Mouse (Mus musculus): Measurements from ENCODE around the gene Sult1e1. TPM values are rescaled to one million over a fixed set of nuclear protein-coding genes. Genes with fewer than 3 reads are reported as not detected.

Sult1e1 gene
- polyA plus RNA-seq (2017; shearing (Covaris generic)) = under 1 TPM in 1 of 2 experiments, not detected in 1; 0.31 TPM

DNA sequence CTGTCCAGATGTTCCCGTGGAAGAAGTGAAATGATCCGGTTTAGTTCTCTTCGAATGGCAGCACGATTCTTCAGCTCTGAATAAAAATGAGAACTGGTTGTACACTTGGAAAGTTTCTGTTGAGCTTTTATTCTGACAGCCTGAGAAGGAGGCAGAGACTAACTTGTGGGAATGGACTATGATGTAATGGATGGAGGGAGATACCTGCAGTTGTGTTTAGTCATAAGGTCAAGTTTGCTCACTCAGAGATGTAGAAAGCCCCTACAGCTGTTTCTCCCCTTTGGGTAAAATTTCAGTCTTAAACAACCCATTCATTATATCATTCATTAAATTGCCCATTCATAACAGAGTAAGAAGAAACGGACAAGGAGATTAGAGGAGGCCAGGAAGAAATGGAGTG is at the start of gene Sult1e1:
Sult1e1 (minus strand) TSS at position 101 of the 400 bp plus-strand sequence.

DNA sequence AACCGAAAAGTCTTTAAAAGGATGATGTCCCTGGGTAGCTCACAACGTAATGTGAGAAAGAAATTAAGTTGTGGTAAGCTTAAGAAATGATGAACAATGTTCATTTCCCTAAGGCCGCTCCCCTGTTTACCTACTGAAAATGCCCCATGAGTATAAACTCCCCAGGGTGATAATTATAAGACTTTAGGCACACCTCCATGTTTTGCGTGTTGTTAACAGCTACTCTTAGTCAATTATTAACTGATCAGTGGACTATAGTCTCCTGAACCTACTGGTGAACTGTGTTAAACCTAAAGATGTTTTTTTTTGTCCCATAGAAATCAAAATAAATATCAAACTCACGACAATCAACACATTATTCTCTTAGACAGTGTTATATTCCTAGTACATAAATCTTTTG is 22.5 kb downstream of the Sult1e1 start, which contains the start of gene Sult1d1:
Sult1d1 (minus strand) TSS at position 183 of the 400 bp plus-strand sequence.

DNA sequence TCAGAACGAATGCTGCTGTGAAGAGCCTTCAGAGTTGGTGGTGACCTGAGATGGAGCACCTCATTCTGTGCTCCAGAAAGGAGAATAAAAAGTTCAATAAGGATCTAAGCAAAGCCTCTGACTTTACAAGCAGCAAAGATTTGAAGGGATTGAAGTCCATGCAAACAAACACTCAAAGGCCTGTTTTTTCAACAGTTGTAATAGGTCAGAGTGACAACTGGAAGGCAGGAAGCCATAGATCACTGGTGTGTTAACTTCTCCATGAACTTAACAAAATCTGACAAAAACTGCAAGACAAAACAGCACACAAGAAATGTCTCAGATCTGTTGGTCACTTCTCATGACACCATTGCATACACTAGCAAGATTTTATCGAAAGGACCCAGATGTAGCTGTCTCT is 53.3 kb downstream of the Sult1e1 start, which contains the start of gene Sult1b1:
Sult1b1 (minus strand) TSS at position 85 of the 400 bp plus-strand sequence.

Other genes starting within 250 kb of the Sult1e1 start
- not detected for gene Ugt2b38, start 167.4 kb downstream of the Sult1e1 start, polyA plus RNA-seq (2017; shearing (Covaris generic))
- gene Ugt2a2, start 109.3 kb downstream of the Sult1e1 start, polyA plus RNA-seq (2017; shearing (Covaris generic)) = not detected
- not detected for gene Gm43638, start 104.8 kb downstream of the Sult1e1 start, polyA plus RNA-seq (2017; shearing (Covaris generic))
- not detected for gene Ugt2a1, start 100.7 kb downstream of the Sult1e1 start, polyA plus RNA-seq (2017; shearing (Covaris generic))
- under 1 TPM in 1 of 2 experiments, not detected in 1; 0.10 TPM for gene Sult1b1, start 53.4 kb downstream of the Sult1e1 start, polyA plus RNA-seq (2017; shearing (Covaris generic))
- gene Sult1d1, start 22.6 kb downstream of the Sult1e1 start, polyA plus RNA-seq (2017; shearing (Covaris generic)) = under 1 TPM; 0.06 to 0.42 TPM
- gene Csn1s1, start 74.6 kb upstream of the Sult1e1 start, polyA plus RNA-seq (2017; shearing (Covaris generic)) = 1 to 10 TPM in 1 of 2 experiments, not detected in 1; 1.8 TPM
- not detected for gene Csn2, start 108.0 kb upstream of the Sult1e1 start, polyA plus RNA-seq (2017; shearing (Covaris generic))
- not detected for gene Csn1s2a, start 183.0 kb upstream of the Sult1e1 start, polyA plus RNA-seq (2017; shearing (Covaris generic))
- under 1 TPM; 0.75 to 0.91 TPM for gene Csn1s2b, start 216.5 kb upstream of the Sult1e1 start, polyA plus RNA-seq (2017; shearing (Covaris generic))
- under 1 TPM in 1 of 2 experiments, not detected in 1; 0.50 TPM for gene Prr27, start 234.1 kb upstream of the Sult1e1 start, polyA plus RNA-seq (2017; shearing (Covaris generic))

Measured in inflammation-experienced regulatory T-cells (primary cell).